Mouse (Mus musculus) ES-Bruce4 (cell line): ENCODE data around the gene Scel.

ENCODE experiments used
- CTCF ChIP-seq: IDR thresholded peaks from one replicate; pipeline ENCODE4 v1.8.1; 2011; ENCODE audit warnings: low read depth, low read length
- EP300 ChIP-seq: IDR thresholded peaks from 2 replicates; pipeline ENCODE4 v1.6.1; 2011; ENCODE audit warnings: low read depth, low read length; ENCODE audit not compliant: insufficient read depth
- POLR2A ChIP-seq: IDR thresholded peaks from one replicate; pipeline ENCODE4 v1.8.1; 2011; ENCODE audit warnings: low read length; ENCODE audit not compliant: insufficient read depth

DNA sequence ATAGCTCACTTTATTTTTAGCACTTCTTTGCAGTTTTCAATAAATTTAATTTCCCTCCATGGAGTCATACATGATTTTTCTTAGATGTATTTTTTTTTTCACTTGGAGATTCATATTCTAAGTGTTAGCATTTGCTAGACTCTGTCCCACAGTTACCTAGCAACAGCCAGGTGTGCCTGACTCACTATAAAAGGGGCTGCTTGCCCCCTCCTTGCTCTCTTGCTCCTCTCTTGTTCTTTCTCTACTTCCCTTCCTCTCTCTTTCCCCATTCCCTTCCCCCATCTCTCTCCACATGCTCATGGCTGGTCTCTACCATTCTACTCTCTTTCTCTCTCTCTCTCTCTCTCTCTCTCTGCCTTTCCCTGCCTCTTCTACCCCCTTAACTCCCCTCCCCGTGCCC lies 14.1 kb upstream of the Scel start:
- no peak for TF ChIP-seq EP300
- no peak for TF ChIP-seq CTCF
- no peak for TF ChIP-seq POLR2A
